Mouse (Mus musculus): ENCODE measurements around the gene Olfr944. TPM values are rescaled to one million over a fixed set of nuclear protein-coding genes. Genes with fewer than 3 reads are reported as not detected.

The Olfr944 gene
- not detected in 2 replicates for polyA plus RNA-seq (2012; ENCODE audit: low replicate concordance)

GRCm38 (mm10) chr9:39201620-39202019 lies at the start of gene Olfr944:
TSS of gene Olfr944 (plus strand) at chr9:39201920.

GRCm38 (mm10) chr9:39166004-39166403 lies 35.7 kb upstream of the Olfr944 start, which contains the start of gene Olfr943:
TSS of gene Olfr943 (plus strand) at chr9:39166304.

GRCm38 (mm10) chr9:39249894-39250293 lies 48.2 kb downstream of the Olfr944 start, which contains the start of gene Olfr1537:
TSS of gene Olfr1537 (minus strand) at chr9:39249994.

Other genes starting within 250 kb of the Olfr944 start
- gene Olfr933, start 229.6 kb upstream of the Olfr944 start, polyA plus RNA-seq (2012; ENCODE audit: low replicate concordance) = not detected in 2 replicates
- gene Olfr934, start 213.6 kb upstream of the Olfr944 start, polyA plus RNA-seq (2012; ENCODE audit: low replicate concordance) = not detected in 2 replicates
- not detected in 2 replicates for gene Olfr935, start 202.2 kb upstream of the Olfr944 start, polyA plus RNA-seq (2012; ENCODE audit: low replicate concordance)
- not detected in 2 replicates for gene Olfr146, start 178.5 kb upstream of the Olfr944 start, polyA plus RNA-seq (2012; ENCODE audit: low replicate concordance)
- gene Olfr937, start 137.0 kb upstream of the Olfr944 start, polyA plus RNA-seq (2012; ENCODE audit: low replicate concordance) = not detected in 2 replicates
- not detected in 2 replicates for gene Olfr938, start 123.0 kb upstream of the Olfr944 start, polyA plus RNA-seq (2012; ENCODE audit: low replicate concordance)
- not detected in 2 replicates for gene Olfr27, start 73.8 kb upstream of the Olfr944 start, polyA plus RNA-seq (2012; ENCODE audit: low replicate concordance)
- 0.06 TPM in 1 of 2 replicates, not detected in the other for gene Olfr943, start 35.6 kb upstream of the Olfr944 start, polyA plus RNA-seq (2012; ENCODE audit: low replicate concordance)
- gene Olfr1537, start 48.1 kb downstream of the Olfr944 start, polyA plus RNA-seq (2012; ENCODE audit: low replicate concordance) = not detected in 2 replicates
- gene Olfr945, start 74.9 kb downstream of the Olfr944 start, polyA plus RNA-seq (2012; ENCODE audit: low replicate concordance) = not detected in 2 replicates
- not detected in 2 replicates for gene Olfr948, start 124.1 kb downstream of the Olfr944 start, polyA plus RNA-seq (2012; ENCODE audit: low replicate concordance)
- not detected in 2 replicates for gene Olfr951, start 185.5 kb downstream of the Olfr944 start, polyA plus RNA-seq (2012; ENCODE audit: low replicate concordance)
- gene Olfr952, start 225.2 kb downstream of the Olfr944 start, polyA plus RNA-seq (2012; ENCODE audit: low replicate concordance) = not detected in 2 replicates

All from leukemia stem cell, adult 10-12 weeks (primary cell).